Mouse (Mus musculus) intestine, postnatal 0 days (tissue): Measurements from ENCODE around the gene Trp73. TPM values are rescaled to one million over a fixed set of nuclear protein-coding genes. Genes with fewer than 3 reads are reported as not detected.

Experiments used
- ATAC-seq: fragments of 200-750 bp; cut with Nextera tagmentation; 2 replicates; pipeline ENCODE4 v1.8.0; 2017; ENCODE audit warnings: mild to moderate bottlenecking, moderate TSS enrichment, moderate library complexity
- H3K27ac ChIP-seq: fragments of 300-500 bp; sonication (generic); 2 replicates; pipeline ENCODE4 v1.5.1; 2014; ENCODE audit warnings: mild to moderate bottlenecking, low read depth, low read length, moderate library complexity
- H3K27me3 ChIP-seq: fragments of 300-500 bp; sonication (generic); replicated peaks from 2 replicates; pipeline ENCODE4 v1.6.1; 2014; ENCODE audit warnings: low read length, mixed read lengths; ENCODE audit not compliant: control insufficient read depth, insufficient read depth
- H3K36me3 ChIP-seq: fragments of 300-500 bp; sonication (generic); 2 replicates; pipeline ENCODE4 v1.6.1; 2014; ENCODE audit warnings: mild to moderate bottlenecking, moderate library complexity; ENCODE audit not compliant: control insufficient read depth, insufficient read depth
- H3K4me1 ChIP-seq: fragments of 300-500 bp; sonication (generic); replicated peaks from 2 replicates; pipeline ENCODE4 v1.6.1; 2014; ENCODE audit warnings: antibody characterized with exemption, low read length, mixed read lengths; ENCODE audit not compliant: control insufficient read depth, insufficient read depth
- H3K4me2 ChIP-seq: fragments of 300-500 bp; sonication (generic); replicated peaks from 2 replicates; pipeline ENCODE4 v1.6.1; 2014; ENCODE audit warnings: low read depth, mild to moderate bottlenecking, moderate library complexity
- H3K4me3 ChIP-seq: fragments of 300-500 bp; sonication (generic); 2 replicates; pipeline ENCODE4 v1.5.1; 2014; ENCODE audit warnings: low read depth, low read length
- H3K9ac ChIP-seq: fragments of 300-500 bp; sonication (generic); 2 replicates; pipeline ENCODE4 v1.6.1; 2014; ENCODE audit warnings: mild to moderate bottlenecking, low read depth, low read length
- H3K9me3 ChIP-seq: fragments of 300-500 bp; sonication (generic); 2 replicates; pipeline ENCODE4 v1.6.1; 2016; ENCODE audit warnings: mixed run types; ENCODE audit not compliant: control insufficient read depth
- CTCF ChIP-seq: sonication (generic); IDR thresholded peaks from 2 replicates; pipeline ENCODE4 v1.5.1; 2016; ENCODE audit warnings: low read depth, mild to moderate bottlenecking, control low read depth, antibody characterized with exemption, moderate library complexity
- WGBS: fragments of 180-500 bp; shearing (Covaris S2); extraction: QIAGEN DNeasy Blood & Tissue Kit; methylation state at CpG from one replicate; pipeline ENCODE4 v1.1.7; 2014; 5-methylcytosine and 5-hydroxymethylcytosine counted together
- polyA plus RNA-seq: library from polyadenylated mRNA; unstranded; fragments of >200 nt; fragmentation: Nextera tagmentation; extraction: Ambion mirVana; gene quantifications from 2 replicates; pipeline ENCODE4 v1.2.1, GENCODE M21; 2015

The Trp73 gene
- polyA plus RNA-seq, 1 experiment from 2014 or later, result 0.03 TPM

DNA sequence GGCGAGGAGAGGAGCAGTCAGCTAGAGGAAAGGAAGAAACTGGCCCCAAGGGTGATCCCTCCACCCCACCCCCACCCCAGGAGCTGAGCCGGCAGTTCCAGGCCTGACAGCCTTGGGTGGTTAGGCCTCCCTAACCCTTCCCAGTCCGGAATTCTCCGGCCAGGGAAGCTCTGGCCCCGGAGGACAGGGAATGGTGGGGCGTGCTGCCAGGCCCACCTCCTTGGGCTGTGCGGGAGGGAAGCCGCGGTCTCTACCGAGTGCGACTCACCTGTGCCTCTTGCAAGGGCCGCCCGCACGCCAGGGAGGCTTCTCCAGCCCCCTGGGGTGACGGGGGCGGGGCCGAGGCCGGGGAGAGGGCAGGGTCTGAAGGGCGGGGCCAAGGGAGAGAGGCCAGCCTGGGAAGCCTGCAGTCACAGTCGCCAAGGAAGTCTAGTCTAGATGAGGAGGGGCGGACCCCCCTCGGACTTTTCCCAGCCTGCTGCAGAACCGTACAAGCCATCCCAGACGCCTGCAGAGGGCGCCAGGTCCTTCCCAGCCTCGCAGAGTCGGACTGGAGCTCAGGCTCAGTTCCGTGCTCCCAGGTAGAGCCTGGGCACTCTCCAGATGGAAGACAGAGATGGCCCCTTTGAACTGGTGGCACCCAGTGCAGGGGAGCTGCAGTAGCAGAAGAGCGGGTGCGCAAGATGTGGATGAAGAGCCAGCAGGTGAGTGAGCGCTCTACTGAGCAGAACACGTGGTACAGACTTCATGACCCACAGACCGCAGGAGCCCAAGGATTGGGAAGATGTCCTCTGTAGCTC, 114.2 kb downstream of the Trp73 start, which contains the start of gene Smim1:
Smim1 (minus strand) TSS at position 590 of the 800 bp plus-strand sequence.
- peak within 1 kb of the TSS; percentile 57 for H3K4me3 ChIP-seq
- WGBS, result under 1% methylated on average over 33 of the region's 33 CpGs
- TF ChIP-seq CTCF, result peak; percentile 86
- H3K36me3 ChIP-seq, result peaks cover 14% of the 10 kb centered on the region
- peak within 1 kb of the TSS; percentile 81 for H3K4me2 ChIP-seq
- H3K9me3 ChIP-seq, result no peaks in the 10 kb centered on the region
- no peaks in the 10 kb centered on the region for H3K27me3 ChIP-seq
- H3K27ac ChIP-seq, result peak within 1 kb of the TSS; percentile 92
- 0 out of 2 replicates have a peak, but pooled peaks cover 11% of the 10 kb centered on the region for H3K4me1 ChIP-seq
- peak within 1 kb of the TSS; percentile 66 for H3K9ac ChIP-seq
- ATAC-seq, result peak; percentile 79

DNA sequence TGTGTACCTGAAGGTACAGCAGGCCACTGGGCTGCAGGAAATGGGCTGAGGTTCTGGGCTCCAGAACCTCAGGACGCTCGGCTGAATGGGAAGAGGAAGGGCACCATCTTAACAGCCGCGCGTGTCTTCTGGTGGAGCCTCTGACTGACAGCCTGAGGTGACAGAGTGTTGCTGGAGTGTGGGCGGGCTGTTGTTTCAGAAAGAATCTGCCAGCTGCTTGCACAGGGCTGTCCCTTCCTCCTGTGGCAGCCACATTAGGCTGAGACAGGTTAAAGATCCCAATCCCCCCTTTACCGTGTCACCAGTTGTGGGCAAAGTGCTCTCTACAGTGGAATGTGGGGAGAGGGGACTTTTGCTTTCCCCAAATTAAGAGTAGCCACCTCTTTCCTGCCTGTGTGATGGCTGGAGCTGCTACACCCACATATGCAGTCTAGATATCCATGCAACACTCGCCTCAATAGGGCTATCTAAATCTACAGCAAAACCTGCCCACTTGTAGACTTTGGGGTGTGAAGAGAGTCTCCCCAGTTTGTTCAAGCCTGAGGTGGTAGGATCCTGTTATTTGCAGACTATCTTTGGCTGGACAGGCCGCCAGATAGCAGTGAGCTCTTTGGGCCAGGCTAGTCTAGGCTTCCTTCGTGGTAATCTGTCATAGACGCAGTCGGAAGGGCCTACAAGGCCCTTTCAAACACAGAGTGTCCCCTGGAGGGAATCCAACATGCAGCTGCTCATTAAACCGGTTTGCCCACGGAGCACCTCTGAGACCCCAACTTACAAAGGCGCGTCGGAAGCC, 115.1 kb downstream of the Trp73 start:
- H3K4me1 ChIP-seq, result 0 out of 2 replicates have a peak, but pooled peaks cover 11% of the 10 kb centered on the region
- H3K9me3 ChIP-seq, result no peaks in the 10 kb centered on the region
- peak overlapping the region; percentile 57 for H3K4me3 ChIP-seq
- H3K27me3 ChIP-seq, result no peaks in the 10 kb centered on the region
- peak overlapping the region; percentile 81 for H3K4me2 ChIP-seq
- WGBS, result 18% methylated on average over 17 of the region's 17 CpGs
- TF ChIP-seq CTCF, result no peak
- ATAC-seq, result no peak
- H3K9ac ChIP-seq, result peak overlapping the region; percentile 66
- peaks cover 23% of the 10 kb centered on the region for H3K36me3 ChIP-seq
- H3K27ac ChIP-seq, result peak overlapping the region; percentile 92

DNA sequence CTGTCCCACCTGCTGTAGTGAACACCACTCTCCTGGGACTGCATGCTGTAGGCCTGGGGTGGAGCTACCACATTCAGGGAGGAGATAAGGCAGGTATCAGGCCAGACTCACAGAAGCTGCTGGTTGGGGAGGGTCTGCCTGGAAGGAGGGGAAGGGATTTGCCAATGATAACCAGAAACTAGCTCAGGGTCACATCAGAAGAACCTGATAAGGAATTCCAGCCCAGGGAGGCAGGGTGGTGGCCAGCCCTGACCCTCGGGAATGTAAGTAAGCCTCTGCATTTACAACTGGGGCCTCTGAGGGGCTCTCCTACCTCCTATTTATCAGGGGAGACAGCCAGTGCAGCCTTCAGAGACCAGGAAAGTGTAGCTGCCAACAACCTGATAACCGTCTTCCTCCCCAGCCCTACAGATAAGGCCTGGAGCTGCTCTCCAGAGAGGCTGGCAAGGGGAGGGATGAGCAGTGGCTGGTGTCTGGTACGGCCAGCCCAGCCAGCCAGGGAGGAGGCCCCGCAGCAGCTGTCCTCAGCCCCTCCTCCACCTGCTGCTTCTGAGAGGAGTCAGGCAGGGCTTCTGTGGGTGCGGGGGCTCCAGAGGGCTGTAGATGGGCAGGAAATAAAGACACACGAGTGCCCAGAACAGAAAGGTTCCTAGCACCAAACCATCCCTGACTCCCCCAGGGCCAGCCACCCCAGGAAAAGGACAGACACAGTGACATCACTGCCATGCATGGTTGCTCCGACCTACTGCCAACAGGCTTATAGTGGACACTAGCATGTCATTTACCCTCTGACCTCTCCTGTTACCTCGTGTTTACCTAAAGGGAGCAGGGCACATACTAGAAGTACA, 116.0 kb downstream of the Trp73 start:
- peak overlapping the region; percentile 57 for H3K4me3 ChIP-seq

DNA sequence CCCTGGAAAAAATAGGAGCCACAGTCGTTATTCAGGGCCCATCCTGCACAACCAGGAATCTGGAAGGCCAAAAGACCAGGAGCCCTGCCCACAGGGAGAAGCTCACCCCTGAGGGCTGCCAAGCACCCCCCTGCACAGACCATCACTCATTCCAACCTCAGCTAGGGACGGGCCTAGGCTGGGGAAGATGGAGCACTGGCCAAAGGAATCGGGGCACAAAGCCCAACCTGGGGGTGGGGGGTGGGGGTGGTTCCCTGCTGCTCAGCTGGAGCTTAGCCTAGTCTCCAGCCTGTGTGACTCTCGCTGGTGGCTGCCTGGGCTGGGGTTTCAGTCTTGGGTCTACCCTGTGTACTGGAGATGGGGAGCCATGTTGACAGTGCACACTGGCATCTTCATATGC, 117.2 kb downstream of the Trp73 start:
- Histone ChIP-seq H3K4me2 (no peak overlapping the region), H3K9me3 (no peaks in the 10 kb centered on the region), H3K4me1 (0 out of 2 replicates have a peak, but pooled peaks cover 11% of the 10 kb centered on the region), H3K4me3 (no peak overlapping the region), H3K27ac (no peak overlapping the region), H3K9ac (no peak overlapping the region), H3K27me3 (no peaks in the 10 kb centered on the region), H3K36me3 (peaks cover 43% of the 10 kb centered on the region)
- no peak for ATAC-seq
- no peak for TF ChIP-seq CTCF
- 52% methylated on average over 4 of the region's 4 CpGs for WGBS

More for the DNA sequence above, 116.0 kb downstream of the Trp73 start:
- no peak for TF ChIP-seq CTCF
- 11% methylated on average over 8 of the region's 8 CpGs for WGBS
- H3K4me2 ChIP-seq, result peak overlapping the region; percentile 81
- 0 out of 2 replicates have a peak, but pooled peaks cover 11% of the 10 kb centered on the region for H3K4me1 ChIP-seq
- H3K27me3 ChIP-seq, result no peaks in the 10 kb centered on the region
- ATAC-seq, result 0 out of 2 replicates have a peak, but pooled peaks have one; percentile 2
- H3K9me3 ChIP-seq, result no peaks in the 10 kb centered on the region
- H3K27ac ChIP-seq, result 0 out of 2 replicates have a peak overlapping the region, but pooled peaks have one; percentile 35
- H3K9ac ChIP-seq, result peak overlapping the region; percentile 17; the same call in 1 of the 2 replicates
- H3K36me3 ChIP-seq, result peaks cover 32% of the 10 kb centered on the region

DNA sequence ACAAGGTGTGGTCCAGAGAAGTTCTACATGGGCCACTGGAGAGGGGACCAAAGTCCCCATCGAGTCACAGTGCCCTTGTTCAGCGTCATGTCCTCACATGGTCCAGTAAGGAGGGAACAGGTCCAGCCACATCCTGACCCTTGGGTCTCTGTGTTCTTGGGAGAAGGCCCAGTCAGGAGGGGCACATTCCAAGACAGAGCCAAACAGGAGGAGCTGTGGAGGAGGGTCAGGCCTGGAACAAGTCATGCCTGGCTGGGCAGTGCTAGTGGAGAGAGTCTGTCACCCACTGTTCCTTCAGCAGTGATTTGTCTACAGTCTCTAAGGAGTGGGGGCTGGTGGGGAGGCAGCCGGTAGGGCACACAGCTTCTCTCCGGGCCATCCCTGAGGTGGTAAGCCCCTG, 117.6 kb downstream of the Trp73 start:
- ATAC-seq, result peak; percentile 26
- Histone ChIP-seq H3K9me3 (no peaks in the 10 kb centered on the region), H3K4me2 (no peak overlapping the region), H3K4me1 (0 out of 2 replicates have a peak, but pooled peaks cover 11% of the 10 kb centered on the region), H3K9ac (no peak overlapping the region), H3K4me3 (no peak overlapping the region), H3K36me3 (peaks cover 47% of the 10 kb centered on the region), H3K27ac (no peak overlapping the region), H3K27me3 (no peaks in the 10 kb centered on the region)
- WGBS, result 56% methylated on average over 4 of the region's 4 CpGs
- TF ChIP-seq CTCF, result no peak
